Mouse (Mus musculus) small intestine, adult 2 months (tissue): Measurements from ENCODE around the gene Zfp931.
"Not testable (repeated sequence)": the region's sequence is repeated elsewhere in the genome, so short reads cannot be mapped to it uniquely, and the experiment has no call there.

ENCODE experiments used
- CTCF ChIP-seq: fragments of 200-500 bp; IDR thresholded peaks from 2 replicates; pipeline ENCODE4 v1.5.1; 2012; ENCODE audit warnings: low read depth, mild to moderate bottlenecking, control low read depth, inconsistent platforms, low read length, moderate library complexity, mixed read lengths; ENCODE audit not compliant: insufficient replicate concordance, insufficient read length; ENCODE audit errors: extremely low read depth
- POLR2A ChIP-seq: fragments of 200-500 bp; IDR thresholded peaks from 2 replicates; pipeline ENCODE4 v1.6.1; 2012; ENCODE audit warnings: low read depth, mild to moderate bottlenecking, control low read depth, inconsistent platforms, low read length, moderate library complexity

DNA sequence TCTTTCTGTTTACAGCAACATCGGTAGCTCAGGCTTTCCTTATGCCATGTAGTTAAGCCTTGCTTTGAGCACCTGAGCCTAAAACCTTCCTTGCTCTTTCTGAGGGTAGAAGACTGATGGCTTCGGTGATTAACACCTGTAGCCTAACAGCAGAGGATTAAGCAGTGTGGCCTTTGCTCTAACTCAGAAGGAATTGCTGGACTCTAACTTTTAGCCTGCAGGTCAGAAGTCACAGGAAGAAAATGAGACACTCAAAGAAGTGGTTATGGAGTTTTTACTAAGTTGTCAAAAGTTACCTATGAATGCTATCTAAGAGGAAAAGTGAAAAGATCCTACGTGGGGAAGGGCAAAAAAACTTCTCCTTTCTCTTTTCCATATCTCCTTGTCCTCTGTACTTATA is 50.7 kb downstream of the Zfp931 start:
- TF ChIP-seq POLR2A, CTCF: not testable (repeated sequence)
